15 mouse cellular contexts compared by ENCODE assay signal in the genomic region with DNA sequence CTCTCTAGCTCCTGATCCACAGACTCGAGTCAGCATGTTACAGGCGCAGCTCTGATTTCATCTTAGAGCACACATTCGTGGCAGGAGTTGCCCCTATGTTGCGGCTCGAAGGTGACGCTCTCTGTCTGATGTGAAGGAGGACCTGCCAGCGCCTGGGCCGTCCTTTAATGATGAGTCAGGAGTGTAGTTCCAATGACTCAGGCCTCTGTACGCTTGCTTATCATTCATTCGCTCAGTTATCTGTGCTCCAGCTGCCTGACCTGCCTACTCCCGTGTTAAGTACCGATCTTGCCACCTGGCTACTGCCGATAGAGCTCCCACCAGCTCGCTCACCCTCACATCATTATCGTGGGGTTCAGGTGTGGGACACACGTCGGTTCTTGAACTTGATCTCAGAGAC. TPM values are rescaled to one million over a fixed set of nuclear protein-coding genes. Genes with fewer than 3 reads are reported as not detected.
A peak's percentile ranks its signal among the peaks of the same experiment; 100 is the strongest.
DNase-seq lines count a peak whose midpoint lies in the region; ATAC-seq and TF ChIP-seq lines count a peak whose summit lies in the region.
"Had no signal": no experiment of that assay in that cellular context is flagged by ENCODE, and none has a peak within 500 bp of the region (broad histone marks: within the 10 kb centered on the region; RNA-seq: fewer than 3 reads in every experiment).

No protein-coding gene starts in this region.

- H3K27me3 ChIP-seq in forebrain, embryonic 10.5 days (ENCODE audit: poor library complexity, severe bottlenecking): 0 out of 2 replicates have a peak, but pooled peaks cover 6% of the 10 kb centered on the region
- H3K27me3 ChIP-seq in forebrain, postnatal 0 days (ENCODE audit: insufficient read depth, low read length): no peaks in the 10 kb centered on the region
- no peaks in the 10 kb centered on the region for H3K27me3 ChIP-seq in hindbrain, embryonic 12.5 days
- H3K27me3 ChIP-seq in kidney, embryonic 16.5 days (ENCODE audit: insufficient read depth, low read length): peaks cover 4% of the 10 kb centered on the region; the same call in 1 of the 2 replicates
- H3K27me3 ChIP-seq: forebrain, embryonic 13.5 days; neural tube, embryonic 13.5 days had no signal

- H3K9ac ChIP-seq in forebrain, postnatal 0 days: no peak overlapping the region
- no peak overlapping the region for H3K9ac ChIP-seq in ES-E14 (ENCODE audit: insufficient read depth, low read depth, low read length, poor library complexity, severe bottlenecking)
- H3K9ac ChIP-seq in hindbrain, embryonic 12.5 days: no peak overlapping the region
- H3K9ac ChIP-seq in kidney, embryonic 16.5 days (replicated peaks; ENCODE audit: low read length): no peak overlapping the region
- H3K9ac ChIP-seq: forebrain, embryonic 13.5 days; hindbrain, embryonic 14.5 days; neural tube, embryonic 13.5 days had no signal

- in situ Hi-C loops in ES-E14 (cut with MboI; ENCODE audit: low sequenced_read_pairs in 2 of 2, unreplicated experiment in 2 of 2): no loop called here

- H3K27ac ChIP-seq in forebrain, embryonic 10.5 days: peak overlapping the region; percentile 35
- H3K27ac ChIP-seq in forebrain, postnatal 0 days (ENCODE audit: low read depth, low read length): no peak overlapping the region
- H3K27ac ChIP-seq in ES-E14 (ENCODE audit: insufficient read depth, low read depth, low read length, poor library complexity, severe bottlenecking): no peak overlapping the region
- no peak overlapping the region for H3K27ac ChIP-seq in hindbrain, embryonic 12.5 days
- H3K27ac ChIP-seq in kidney, embryonic 16.5 days (ENCODE audit: low read length): no peak overlapping the region
- H3K27ac ChIP-seq: forebrain, embryonic 13.5 days; hindbrain, embryonic 14.5 days; left cerebral cortex, adult 2 months; neural tube, embryonic 13.5 days had no signal

- WGBS in forebrain, embryonic 10.5 days: 92% methylated on average over 17 of the region's 17 CpGs
- 88% methylated on average over 17 of the region's 17 CpGs for WGBS in forebrain, postnatal 0 days
- WGBS in hindbrain, embryonic 12.5 days: 86% methylated on average over 17 of the region's 17 CpGs
- 76% methylated on average over 17 of the region's 17 CpGs for WGBS in kidney, embryonic 16.5 days

- no peaks in the 10 kb centered on the region for H3K9me3 ChIP-seq in forebrain, embryonic 10.5 days
- H3K9me3 ChIP-seq in forebrain, postnatal 0 days (ENCODE audit: low read length): no peaks in the 10 kb centered on the region
- H3K9me3 ChIP-seq in ES-E14 (ENCODE audit: control insufficient read depth, insufficient read depth, low read depth, low read length): no peaks in the 10 kb centered on the region
- no peaks in the 10 kb centered on the region for H3K9me3 ChIP-seq in hindbrain, embryonic 12.5 days (replicated peaks)
- no peaks in the 10 kb centered on the region for H3K9me3 ChIP-seq in kidney, embryonic 16.5 days (ENCODE audit: low read length)
- H3K9me3 ChIP-seq: forebrain, embryonic 13.5 days; neural tube, embryonic 13.5 days had no signal

- no peak overlapping the region for H3K4me3 ChIP-seq in forebrain, embryonic 10.5 days
- no peak overlapping the region for H3K4me3 ChIP-seq in forebrain, postnatal 0 days (ENCODE audit: low read depth, low read length)
- H3K4me3 ChIP-seq in ES-E14 (ENCODE audit: insufficient read depth in 1 of 2, low read depth in 1 of 2, low read length in 2 of 2, poor library complexity in 1 of 2, severe bottlenecking in 1 of 2): no peak overlapping the region; a peak in 1 of 4 replicates
- no peak overlapping the region for H3K4me3 ChIP-seq in hindbrain, embryonic 12.5 days
- H3K4me3 ChIP-seq in kidney, embryonic 16.5 days (ENCODE audit: low read length): no peak overlapping the region
- H3K4me3 ChIP-seq: forebrain, embryonic 13.5 days; left cerebral cortex, adult 2 months; neural tube, embryonic 13.5 days had no signal

- no peak for DNase-seq in forebrain, embryonic 10.5 days (ENCODE audit: extremely low spot score, low spot score)
- DNase-seq in forebrain, postnatal 0 days: no peak
- DNase-seq in ES-E14 (ENCODE audit: low read depth, low spot score): no peak
- DNase-seq in right cerebral cortex, postnatal 25 days: no peak
- DNase-seq: gastrocnemius, postnatal 25 days; midbrain, embryonic 14.5 days; right cerebral cortex, adult 18-20 months had no signal

- H3K4me2 ChIP-seq in forebrain, postnatal 0 days (ENCODE audit: low read depth): no peak overlapping the region
- H3K4me2 ChIP-seq in hindbrain, embryonic 12.5 days (replicated peaks): no peak overlapping the region
- H3K4me2 ChIP-seq in kidney, embryonic 16.5 days (replicated peaks; ENCODE audit: low read depth, low read length): no peak overlapping the region
- H3K4me2 ChIP-seq: forebrain, embryonic 13.5 days; hindbrain, embryonic 14.5 days; neural tube, embryonic 13.5 days had no signal

- H3K36me3 ChIP-seq in forebrain, embryonic 10.5 days (replicated peaks): no peaks in the 10 kb centered on the region
- H3K36me3 ChIP-seq in forebrain, postnatal 0 days (ENCODE audit: insufficient read depth): no peaks in the 10 kb centered on the region
- H3K36me3 ChIP-seq in ES-E14 (ENCODE audit: control insufficient read depth, insufficient read depth, low read length, poor library complexity, severe bottlenecking): no peaks in the 10 kb centered on the region
- H3K36me3 ChIP-seq in hindbrain, embryonic 12.5 days: no peaks in the 10 kb centered on the region
- H3K36me3 ChIP-seq in kidney, embryonic 16.5 days (ENCODE audit: insufficient read depth, low read length): no peaks in the 10 kb centered on the region
- H3K36me3 ChIP-seq: neural tube, embryonic 13.5 days had no signal

- no peak for TF ChIP-seq CTCF in forebrain, postnatal 0 days (IDR thresholded peaks at IDR 0.05; ENCODE audit: low read depth)

- H3K4me1 ChIP-seq in forebrain, embryonic 10.5 days: peaks cover 44% of the 10 kb centered on the region
- H3K4me1 ChIP-seq in forebrain, postnatal 0 days (ENCODE audit: insufficient read depth): no peaks in the 10 kb centered on the region
- peaks cover 0 to 2% of the 10 kb centered on the region in 2 experiments; a peak in 1 of 4 replicates for H3K4me1 ChIP-seq in ES-E14 (ENCODE audit: control insufficient read depth in 2 of 2, insufficient read depth in 2 of 2, low read length in 2 of 2, poor library complexity in 1 of 2)
- H3K4me1 ChIP-seq in hindbrain, embryonic 12.5 days: peaks cover 10% of the 10 kb centered on the region; the same call in 1 of the 2 replicates
- H3K4me1 ChIP-seq in kidney, embryonic 16.5 days (ENCODE audit: insufficient read depth, low read length): peaks cover 6% of the 10 kb centered on the region
- H3K4me1 ChIP-seq: forebrain, embryonic 13.5 days had no signal

- no peak for ATAC-seq in forebrain, postnatal 0 days
- ATAC-seq in erythroid progenitor cell, adult 5-6 weeks (replicated peaks; ENCODE audit: low FRiP score, poor library complexity, severe bottlenecking): peak; percentile 79
- peak; percentile 57 for ATAC-seq in megakaryocyte-erythroid progenitor cell, adult 5-6 weeks (replicated peaks; ENCODE audit: low FRiP score, low TSS enrichment, poor library complexity, severe bottlenecking)
- ATAC-seq in hindbrain, embryonic 12.5 days (ENCODE audit: low FRiP score): no peak
- no peak for ATAC-seq in kidney, embryonic 16.5 days (ENCODE audit: low FRiP score, low TSS enrichment)
- ATAC-seq: forebrain, embryonic 13.5 days had no signal

TF ChIP-seq in ES-E14, 5 proteins besides CTCF, POLR2A, EP300 and RAD21:
- no peak for TF ChIP-seq HCFC1 (IDR thresholded peaks at IDR 0.05; ENCODE audit: borderline replicate concordance, insufficient read depth, low read length)
- TF ChIP-seq MAFK (IDR thresholded peaks at IDR 0.05; ENCODE audit: insufficient read depth, low read depth, low read length): peak; percentile 44; the same call in 1 of the 2 replicates
TF ChIP-seq in ES-E14: peak in this region for 1.

RNA-seq across cellular contexts. Expression of a gene that starts 24.5 kb away (rescaled TPM):
- polyA plus RNA-seq in forebrain, embryonic 10.5 days (2016; fragmentation: Nextera tagmentation; extraction: Ambion mirVana): 2.7 and 2.9 TPM in 2 replicates
- 0.43 and 1.6 TPM in 2 replicates for total RNA-seq in forebrain, postnatal 0 days (2014; rRNA removed)
- polyA plus RNA-seq in forebrain, postnatal 0 days (2015; fragmentation: Nextera tagmentation; extraction: Ambion mirVana): 0.49 and 1.6 TPM in 2 replicates
- 0.98 and 1.7 TPM in 2 replicates for total RNA-seq in ES-E14 (2012; rRNA removed)
- total RNA-seq in erythroid progenitor cell, adult 5-6 weeks (2015; ENCODE audit: low replicate concordance): not detected in 2 replicates
- 0.13 TPM in 1 of 2 replicates, not detected in the other for total RNA-seq in erythroid progenitor cell, adult 5-6 weeks (2017; ENCODE audit: low replicate concordance)
- 1.4 TPM in 1 of 2 replicates, not detected in the other for total RNA-seq in megakaryocyte-erythroid progenitor cell, adult 5-6 weeks (2014; fragmentation: Nextera tagmentation)
- total RNA-seq in megakaryocyte-erythroid progenitor cell, adult 5-6 weeks (2017): not detected in 2 replicates
- 5.9 and 8.9 TPM in 2 replicates for polyA plus RNA-seq in hindbrain, embryonic 12.5 days (2016; fragmentation: Nextera tagmentation; extraction: Ambion mirVana)
- polyA plus RNA-seq in kidney, embryonic 16.5 days (2015; fragmentation: Nextera tagmentation; extraction: Ambion mirVana): 4.6 and 5.1 TPM in 2 replicates
- total RNA-seq: gastrocnemius, postnatal 25 days had no signal

Comparison
In these comparisons a context has a peak if more than half of its experiments do, and no peak if none do; other contexts are left out.
1. ATAC-seq: peak in erythroid progenitor cell, adult 5-6 weeks (single experiment) and megakaryocyte-erythroid progenitor cell, adult 5-6 weeks (single experiment); none in forebrain, postnatal 0 days (single experiment), hindbrain, embryonic 12.5 days (single experiment) and kidney, embryonic 16.5 days (single experiment).